Mouse (Mus musculus) ES-E14 (cell line): Measurements from ENCODE around the gene Mphosph9.

Experiments
- HCFC1 ChIP-seq: IDR thresholded peaks from 2 replicates; pipeline ENCODE4 v1.6.1; 2012; ENCODE audit warnings: low read length, inconsistent platforms, borderline replicate concordance; ENCODE audit not compliant: insufficient read depth
- ZNF384 ChIP-seq: IDR thresholded peaks from 2 replicates; pipeline ENCODE4 v1.6.1; 2012; ENCODE audit warnings: low read depth, low read length, inconsistent platforms

- TF ChIP-seq ZNF384 (no peak), HCFC1 (no peak)
Measured at GRCm38 (mm10) chr5:124241686-124242444, 85.9 kb downstream of the Mphosph9 start.
